Mouse (Mus musculus) layer of hippocampus, adult 2 months (tissue): ENCODE results near the gene Kif26a. TPM values are rescaled to one million over a fixed set of nuclear protein-coding genes. Genes with fewer than 3 reads are reported as not detected.

Source experiments
- DNase-seq, 2 experiments: peaks; one replicate each; pipeline ENCODE4 v3.0.0; 2022; ENCODE audit warnings: low spot score in 2 of 2
- H3K27ac ChIP-seq: fragments of 200-600 bp; 2 replicates; pipeline ENCODE4 v1.8.1; 2022
- H3K4me3 ChIP-seq: fragments of 200-600 bp; 2 replicates; pipeline ENCODE4 v1.8.1; 2022; ENCODE audit warnings: mild to moderate bottlenecking
- CTCF ChIP-seq: fragments of 200-600 bp; conservative IDR thresholded peaks from 2 replicates; pipeline ENCODE4 v1.8.1; 2022; ENCODE audit warnings: antibody characterized with exemption, mild to moderate bottlenecking, moderate library complexity
- total RNA-seq, 2 experiments: library from RNA; stranded (reverse); gene quantifications; 2 replicates each; pipeline ENCODE4 v1.2.3; 2021

Gene Kif26a
- total RNA-seq, 2 experiments from 2014 or later = 5.0 to 5.8 TPM

GRCm38 (mm10) chr12:112158246-112158645, 12.2 kb downstream of the Kif26a start:
- no peak for DNase-seq
- no peak for TF ChIP-seq CTCF
- Histone ChIP-seq H3K27ac (no peak overlapping the region), H3K4me3 (no peak overlapping the region)

DNA sequence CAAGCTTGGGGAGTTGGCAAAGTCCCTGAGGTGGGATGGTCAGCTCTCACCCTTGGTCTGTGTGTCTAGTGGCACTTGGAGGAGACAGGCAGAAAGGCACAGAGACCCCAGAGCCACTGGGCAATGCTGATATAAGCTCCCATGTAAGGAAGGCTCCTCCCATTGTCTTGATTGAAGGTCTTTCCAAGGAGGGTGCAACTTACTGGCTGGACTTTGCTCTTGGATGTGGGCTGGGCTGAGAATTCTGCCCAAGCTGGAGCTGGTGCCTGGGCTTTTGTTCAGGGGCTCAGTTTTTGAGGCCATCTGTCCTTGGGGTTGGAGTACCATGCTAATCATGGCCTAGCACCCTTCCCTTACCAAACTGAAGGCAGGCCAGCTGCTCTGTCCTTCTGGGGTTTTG, 12.8 kb downstream of the Kif26a start:
- Histone ChIP-seq H3K4me3 (no peak overlapping the region), H3K27ac (no peak overlapping the region)
- TF ChIP-seq CTCF = no peak
- no peak for DNase-seq

- no peak overlapping the region for H3K27ac ChIP-seq
- no peak for TF ChIP-seq CTCF
- no peak overlapping the region for H3K4me3 ChIP-seq
- DNase-seq = no peak
Measured at GRCm38 (mm10) chr12:112163981-112164839, 18.2 kb downstream of the Kif26a start.

GRCm38 (mm10) chr12:112164840-112165219, 18.8 kb downstream of the Kif26a start:
- no peak overlapping the region for H3K27ac ChIP-seq
- no peak for TF ChIP-seq CTCF
- H3K4me3 ChIP-seq = no peak overlapping the region
- no peak for DNase-seq

- peak overlapping the region; percentile 36; the same call in 1 of the 2 replicates for H3K27ac ChIP-seq
- no peak for TF ChIP-seq CTCF
- H3K4me3 ChIP-seq = no peak overlapping the region
- no peak for DNase-seq
Measured at GRCm38 (mm10) chr12:112169240-112169639, 23.2 kb downstream of the Kif26a start.

DNA sequence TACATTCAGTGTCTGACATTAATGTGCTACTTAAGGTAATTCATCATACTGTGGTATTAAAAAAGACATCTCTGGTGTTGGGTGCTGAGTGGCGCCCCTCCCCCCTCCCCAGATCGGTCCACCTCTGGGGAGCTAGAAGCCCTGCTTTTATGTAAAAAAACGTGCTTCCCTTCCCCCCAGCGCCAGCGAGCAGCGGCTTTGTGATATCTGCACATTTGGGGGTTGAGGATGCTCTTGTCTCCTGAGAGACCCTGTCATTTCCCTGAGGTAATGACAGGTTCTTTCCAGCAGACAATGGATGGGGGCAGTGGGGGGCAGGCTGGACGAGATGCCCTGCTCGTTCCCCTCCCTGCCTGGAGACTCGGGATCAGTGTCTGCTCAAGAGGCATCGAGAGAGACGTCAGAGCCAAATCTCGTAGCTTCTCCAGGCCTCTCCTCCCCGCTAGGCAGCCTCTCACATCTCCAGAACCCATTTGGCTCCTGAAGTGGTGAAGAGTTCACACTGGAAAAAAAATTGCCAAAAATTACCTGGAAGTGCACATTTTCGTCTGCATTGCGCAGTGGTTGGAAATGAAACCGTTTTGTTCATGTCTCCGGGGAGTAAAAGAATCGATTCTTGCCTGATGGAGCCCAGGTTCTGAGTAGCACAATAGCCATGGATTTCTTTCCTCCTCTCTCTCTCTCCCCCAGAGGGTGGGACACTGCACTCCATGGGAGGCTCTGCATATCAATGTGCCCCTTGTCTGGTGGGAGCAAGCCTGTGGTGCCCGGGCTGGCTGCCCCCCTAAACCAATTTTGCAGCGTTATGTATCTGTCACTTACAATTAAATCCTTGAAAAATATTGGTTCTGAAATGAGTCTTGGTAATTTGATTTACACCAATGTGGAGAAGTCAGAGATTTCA, 24.9 kb downstream of the Kif26a start:
- H3K27ac ChIP-seq = no peak overlapping the region
- TF ChIP-seq CTCF = no peak
- H3K4me3 ChIP-seq = no peak overlapping the region
- DNase-seq = no peak

GRCm38 (mm10) chr12:112171657-112172056, 25.6 kb downstream of the Kif26a start:
- Histone ChIP-seq H3K4me3 (no peak overlapping the region), H3K27ac (no peak overlapping the region)
- no peak for DNase-seq
- no peak for TF ChIP-seq CTCF

DNA sequence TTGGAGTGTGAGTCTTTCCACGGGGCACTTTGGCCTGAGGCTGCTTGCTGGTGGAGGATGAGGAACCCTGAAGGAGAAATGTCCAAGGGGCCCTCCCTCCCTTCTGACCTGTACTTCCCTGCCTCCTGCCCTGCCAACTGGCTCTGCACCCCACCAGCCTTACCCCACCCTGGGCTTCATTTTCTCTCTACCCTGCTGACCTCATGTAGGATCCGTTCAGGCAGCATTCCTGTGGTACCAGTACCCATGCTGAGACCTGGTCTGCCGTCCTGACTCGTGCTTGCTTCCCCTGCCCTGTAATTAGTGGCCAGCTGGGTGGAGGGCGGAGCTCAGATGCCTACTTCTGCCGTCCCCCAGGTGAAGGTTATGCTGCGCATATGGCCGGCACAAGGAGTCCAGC, 26.2 kb downstream of the Kif26a start:
- no peak for TF ChIP-seq CTCF
- H3K4me3 ChIP-seq = no peak overlapping the region
- no peak overlapping the region for H3K27ac ChIP-seq
- DNase-seq = no peak

DNA sequence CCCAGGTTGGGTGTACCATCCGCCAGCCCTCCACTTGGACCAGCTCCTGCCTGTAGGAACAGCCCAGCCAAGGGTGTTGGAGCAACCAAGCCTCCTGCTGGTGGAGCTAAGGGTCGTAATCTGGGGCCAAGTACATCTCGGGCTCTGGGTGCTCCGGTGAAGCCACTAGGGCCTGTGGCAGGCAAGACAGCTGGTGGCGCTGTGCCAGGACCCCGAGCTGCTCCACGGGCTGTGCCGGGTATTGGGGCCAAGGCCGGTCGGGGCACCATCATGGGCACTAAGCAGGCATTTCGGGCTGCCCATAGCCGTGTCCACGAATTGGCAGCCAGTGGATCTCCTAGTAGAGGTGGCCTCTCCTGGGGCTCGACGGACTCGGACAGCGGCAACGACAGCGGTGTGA, 31.7 kb downstream of the Kif26a start:
- Histone ChIP-seq H3K4me3 (no peak overlapping the region), H3K27ac (no peak overlapping the region)
- DNase-seq = no peak
- TF ChIP-seq CTCF = no peak

DNA sequence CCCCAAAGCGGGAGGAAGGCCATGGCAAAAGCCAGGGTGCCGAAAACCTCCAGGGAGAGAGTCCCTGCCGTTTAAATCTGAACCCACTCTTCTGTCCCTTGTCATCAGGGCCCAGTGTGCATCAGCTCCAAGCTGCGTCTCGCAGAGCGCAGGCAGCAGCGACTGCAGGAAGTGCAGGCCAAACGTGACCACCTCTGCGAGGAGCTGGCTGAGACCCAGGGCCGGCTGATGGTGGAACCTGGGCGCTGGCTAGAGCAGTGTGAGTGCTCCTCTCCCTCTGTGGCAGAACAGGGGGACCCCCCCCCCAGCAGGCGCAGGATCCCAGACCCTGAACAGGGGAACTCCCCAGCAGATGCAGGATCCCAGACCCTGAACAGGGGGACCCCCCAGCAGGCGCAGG, 33.7 kb downstream of the Kif26a start:
- H3K27ac ChIP-seq = no peak overlapping the region
- no peak overlapping the region for H3K4me3 ChIP-seq
- TF ChIP-seq CTCF = no peak
- no peak for DNase-seq

- TF ChIP-seq CTCF = no peak
- no peak overlapping the region for H3K4me3 ChIP-seq
- no peak for DNase-seq
- no peak overlapping the region; the same call in 1 of the 2 replicates for H3K27ac ChIP-seq
Measured at GRCm38 (mm10) chr12:112181921-112182608, 36.1 kb downstream of the Kif26a start.

DNA sequence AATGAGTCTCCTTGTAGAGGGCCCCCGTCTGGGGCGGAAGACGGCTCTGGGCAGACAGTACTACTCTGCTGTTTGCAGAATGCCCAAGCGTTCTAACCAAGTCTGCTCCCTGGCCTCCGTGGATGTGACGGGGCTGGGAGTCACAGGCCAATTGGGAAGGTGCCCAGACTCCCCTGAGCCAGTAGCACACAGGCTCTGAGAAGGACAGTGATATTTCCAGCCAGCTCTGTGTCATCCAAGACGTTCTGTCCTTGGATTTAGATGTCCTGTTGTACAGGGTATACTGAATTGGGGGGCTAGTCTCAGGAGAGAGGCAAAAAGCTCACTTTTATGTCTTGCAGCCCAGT, 36.6 kb downstream of the Kif26a start:
- Histone ChIP-seq H3K27ac (no peak overlapping the region), H3K4me3 (no peak overlapping the region)
- no peak for TF ChIP-seq CTCF
- DNase-seq = no peak

DNA sequence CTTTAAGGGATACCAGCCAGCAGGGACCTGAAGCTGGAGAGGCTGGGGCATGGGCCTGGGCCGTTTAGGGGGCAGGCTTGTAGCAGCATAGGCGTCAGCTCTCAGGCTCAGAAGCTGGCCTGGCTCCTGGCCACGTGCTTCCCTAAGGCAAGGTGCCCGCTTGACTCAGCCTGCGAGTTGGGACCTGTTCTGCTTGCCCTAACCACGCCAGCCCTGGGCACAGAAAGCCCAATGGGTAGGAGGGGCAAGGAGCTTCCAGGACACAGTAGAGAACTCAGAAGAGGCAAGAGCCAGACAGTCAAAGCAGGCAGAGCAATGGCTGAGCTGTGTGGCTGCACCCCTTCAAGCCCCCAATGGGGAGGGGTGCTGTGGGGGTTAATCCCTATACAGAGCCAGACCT, 37.7 kb downstream of the Kif26a start:
- Histone ChIP-seq H3K27ac (peak overlapping the region; percentile 62; the same call in 1 of the 2 replicates), H3K4me3 (no peak overlapping the region)
- no peak for DNase-seq
- no peak for TF ChIP-seq CTCF
